Comparison of ENCODE assay signal across 9 mouse cellular contexts in the genomic region with DNA sequence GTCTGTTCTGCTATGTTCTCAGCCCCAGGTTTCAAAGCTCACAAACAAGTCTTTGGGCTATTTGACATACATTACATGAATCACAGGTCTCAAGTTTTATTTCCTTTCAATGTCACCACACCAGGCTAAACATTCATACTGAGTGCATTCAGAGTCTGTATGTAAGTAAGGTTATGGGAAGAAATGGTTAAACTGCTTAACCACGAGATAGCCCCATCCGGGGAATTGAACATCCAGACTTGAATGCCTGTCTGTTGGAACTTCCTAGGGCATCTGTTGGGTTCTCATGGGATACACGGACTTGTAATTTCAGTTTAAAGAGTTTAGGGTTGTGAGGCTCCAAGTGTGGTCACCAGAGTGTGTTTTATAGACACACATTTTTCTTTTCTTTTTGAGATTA.
"Had no signal": no experiment of that assay in that cellular context is flagged by ENCODE, and none has a peak within 500 bp of the region (broad histone marks: within the 10 kb centered on the region; RNA-seq: fewer than 3 reads in every experiment).

No protein-coding gene starts in this region.

- H3K27me3 ChIP-seq: limb, embryonic 13.5 days; neural tube, embryonic 12.5 days had no signal

- DNase-seq: kidney, postnatal 14 days; left cerebral cortex, postnatal 4 days; lung, adult 18-20 months; lung, postnatal 36 days; thymus, postnatal 4 days had no signal

- H3K4me3 ChIP-seq: limb, embryonic 13.5 days; neural tube, embryonic 12.5 days had no signal

- H3K4me2 ChIP-seq: limb, embryonic 13.5 days; neural tube, embryonic 12.5 days had no signal

- H3K27ac ChIP-seq: limb, embryonic 13.5 days; liver, embryonic 14.5 days; neural tube, embryonic 12.5 days; stomach, postnatal 0 days had no signal

- H3K9ac ChIP-seq: limb, embryonic 13.5 days; liver, embryonic 14.5 days; neural tube, embryonic 12.5 days had no signal

- H3K9me3 ChIP-seq: limb, embryonic 13.5 days; neural tube, embryonic 12.5 days had no signal
